Mouse (Mus musculus) olfactory bulb, adult 2 months (tissue): ENCODE results near the gene Gm10337.

Experiments
- CTCF ChIP-seq: fragments of 200-500 bp; IDR thresholded peaks from 2 replicates; pipeline ENCODE4 v1.5.1; 2012; ENCODE audit warnings: low read depth, mild to moderate bottlenecking, low read length, moderate library complexity; ENCODE audit not compliant: insufficient read depth
- POLR2A ChIP-seq: fragments of 200-500 bp; IDR thresholded peaks from 2 replicates; pipeline ENCODE4 v1.6.1; 2012; ENCODE audit warnings: mild to moderate bottlenecking, low read depth, low read length, moderate library complexity; ENCODE audit not compliant: insufficient read depth

GRCm38 (mm10) chr15:102533926-102534325 is 30.4 kb downstream of the Gm10337 start:
- no peak for TF ChIP-seq CTCF
- TF ChIP-seq POLR2A: no peak
